Mouse (Mus musculus) spleen, adult 2 months (tissue): Measurements from ENCODE around the gene Tmem59l. TPM values are rescaled to one million over a fixed set of nuclear protein-coding genes. Genes with fewer than 3 reads are reported as not detected.

ENCODE experiments used
- DNase-seq, 2 experiments: peaks; one replicate each; pipeline versions ENCODE4 v3.0.0 to v3.0.0-alpha.2; 2012 to 2021; ENCODE audit warnings: low spot score in 2 of 2, low read depth in 1 of 2
- H3K27ac ChIP-seq: fragments of 200-500 bp; 2 replicates; pipeline ENCODE4 v1.5.1; 2012; ENCODE audit warnings: low read length, inconsistent platforms; ENCODE audit not compliant: insufficient read depth
- H3K27me3 ChIP-seq: fragments of 200-500 bp; 2 replicates; pipeline ENCODE4 v1.6.1; 2012; ENCODE audit warnings: mild to moderate bottlenecking, moderate library complexity, low read length, inconsistent platforms; ENCODE audit not compliant: control insufficient read depth, insufficient read depth
- H3K36me3 ChIP-seq: fragments of 200-500 bp; 2 replicates; pipeline ENCODE4 v1.6.1; 2012; ENCODE audit warnings: mild to moderate bottlenecking, low read length, inconsistent platforms; ENCODE audit not compliant: control insufficient read depth, insufficient read depth
- H3K4me1 ChIP-seq: fragments of 200-500 bp; 2 replicates; pipeline ENCODE4 v1.6.1; 2011; ENCODE audit warnings: inconsistent platforms; ENCODE audit not compliant: control insufficient read depth, insufficient read depth, insufficient read length
- H3K4me3 ChIP-seq: fragments of 200-500 bp; 2 replicates; pipeline ENCODE4 v1.5.1; 2011; ENCODE audit warnings: mild to moderate bottlenecking, inconsistent platforms; ENCODE audit not compliant: insufficient read depth, insufficient read length; ENCODE audit errors: extremely low read depth
- CTCF ChIP-seq: fragments of 200-500 bp; IDR thresholded peaks from 2 replicates; pipeline ENCODE4 v1.5.1; 2011; ENCODE audit warnings: mild to moderate bottlenecking, inconsistent platforms; ENCODE audit not compliant: insufficient read depth, insufficient read length, insufficient replicate concordance; ENCODE audit errors: extremely low read depth
- POLR2A ChIP-seq: fragments of 200-500 bp; IDR thresholded peaks from 2 replicates; pipeline ENCODE4 v1.6.1; 2011; ENCODE audit warnings: low read depth, low read length, inconsistent platforms
- WGBS: fragments of 180-500 bp; shearing (Covaris S2); methylation state at CpG from one replicate; pipeline ENCODE4 v1.1.7; 2018; 5-methylcytosine and 5-hydroxymethylcytosine counted together
- polyA plus RNA-seq: library from polyadenylated mRNA; depleted of rRNA; stranded (reverse); fragments of >200 nt; gene quantifications from 2 replicates; pipeline ENCODE4 v1.2.3, GENCODE M21; 2012

The Tmem59l gene
- polyA plus RNA-seq, 1 experiment, result not detected

DNA sequence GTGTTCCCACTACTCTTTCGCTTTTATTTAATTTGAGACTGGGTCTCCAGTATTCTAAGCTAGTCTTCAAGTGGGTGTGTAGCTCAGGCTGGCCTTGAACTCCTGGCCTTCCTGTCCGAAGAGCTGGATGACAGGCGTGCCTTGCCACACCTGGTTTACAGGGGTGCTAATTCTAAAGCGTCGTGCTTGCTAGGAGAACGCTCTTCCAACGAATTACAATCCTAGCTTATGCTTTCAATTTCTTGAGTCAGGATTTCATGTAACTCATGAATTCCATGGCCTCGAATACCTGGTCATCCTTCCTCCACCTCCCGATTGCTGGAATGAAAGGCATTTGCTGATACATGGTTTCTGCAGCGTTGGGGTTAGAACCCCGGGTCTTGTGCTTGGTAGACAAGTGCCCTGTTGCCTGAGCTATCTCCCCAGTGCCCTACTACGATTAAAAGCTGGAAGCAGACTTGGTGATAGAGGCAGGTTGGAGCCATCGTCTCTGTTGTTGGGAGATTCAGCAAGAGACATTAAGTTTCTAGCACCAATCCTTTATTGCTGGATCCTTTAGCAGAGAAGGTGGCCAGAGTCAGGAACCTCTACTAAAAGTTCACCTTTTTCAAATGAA is 41.1 kb upstream of the Tmem59l start:
- Histone ChIP-seq H3K27me3 (no peaks in the 10 kb centered on the region), H3K36me3 (peaks cover 22% of the 10 kb centered on the region), H3K27ac (peak overlapping the region; percentile 73), H3K4me3 (peak overlapping the region; percentile 89), H3K4me1 (peaks cover 6% of the 10 kb centered on the region; the same call in 1 of the 2 replicates)
- TF ChIP-seq CTCF (no peak), POLR2A (no peak)
- no peak for DNase-seq
- 15% methylated on average over 13 of the region's 13 CpGs for WGBS

DNA sequence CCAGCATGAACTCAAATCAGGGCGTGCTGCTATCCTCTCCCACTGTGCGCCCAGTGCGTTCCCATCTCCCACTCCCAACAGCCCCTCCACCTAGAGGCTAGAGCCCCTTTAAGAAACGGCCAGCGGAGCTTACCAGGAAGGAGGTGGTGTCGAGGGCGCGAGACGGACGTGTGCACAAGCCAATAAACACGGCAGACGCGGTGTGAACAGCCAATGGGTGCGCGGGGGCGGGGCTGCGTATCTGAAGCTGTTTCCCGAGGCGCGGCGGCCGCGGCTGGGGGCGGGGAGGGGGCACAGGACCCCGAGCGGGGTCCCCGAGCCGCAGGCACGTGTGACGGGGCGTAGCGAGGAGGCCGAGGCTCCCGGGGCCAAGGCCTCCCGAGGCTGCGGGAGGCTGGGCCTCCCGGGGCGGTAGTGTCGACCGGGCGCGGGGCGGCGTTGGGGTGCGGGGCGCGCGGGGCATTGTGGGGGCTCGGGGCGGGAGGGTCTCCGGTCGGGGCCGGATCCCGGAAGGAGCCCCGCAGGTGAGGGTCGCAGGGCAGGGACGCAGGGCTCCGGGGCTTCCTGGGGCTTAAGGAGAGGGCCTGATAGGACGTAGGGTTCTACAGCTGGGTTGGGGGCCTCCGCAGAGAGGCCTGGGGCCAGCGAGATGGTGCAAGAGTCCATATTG is 40.5 kb upstream of the Tmem59l start, which contains the start of the genes Fkbp8 and Kxd1:
Gene Fkbp8, plus strand, starts transcription at position 213 of the 670 bp plus-strand sequence.
Gene Kxd1, minus strand, starts transcription at position 445 of the 670 bp plus-strand sequence.
- TF ChIP-seq CTCF, result no peak
- peak; percentile 19 for TF ChIP-seq POLR2A
- Histone ChIP-seq H3K36me3 (peaks cover 19% of the 10 kb centered on the region), H3K27me3 (no peaks in the 10 kb centered on the region), H3K4me1 (peaks cover 6% of the 10 kb centered on the region; the same call in 1 of the 2 replicates), H3K27ac (peak within 1 kb of the TSS; percentile 83), H3K4me3 (peak within 1 kb of the TSS; percentile 89)
- peak; percentile 86 to 95 for DNase-seq
- WGBS, result under 1% methylated on average over 54 of the region's 61 CpGs

DNA sequence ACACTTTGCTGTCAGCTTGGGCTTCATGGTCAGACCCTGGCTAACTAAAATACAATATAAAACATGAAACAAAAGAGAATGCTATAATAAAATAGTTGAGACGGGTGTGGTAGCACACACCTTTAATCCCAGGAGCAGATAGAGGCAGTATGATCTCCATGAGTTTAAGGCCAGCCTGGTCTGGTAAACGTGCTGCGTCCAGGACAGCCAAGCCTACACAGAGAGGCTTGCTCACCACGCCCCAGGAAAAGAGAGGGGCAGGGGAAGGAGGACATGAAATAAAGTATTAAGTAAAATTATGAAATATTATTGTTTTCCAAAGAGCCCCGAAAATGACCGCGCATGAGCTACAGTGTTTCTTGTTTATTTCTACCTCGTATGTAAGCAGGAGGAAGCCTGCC is 40.0 kb upstream of the Tmem59l start:
- TF ChIP-seq POLR2A (no peak), CTCF (no peak)
- peak overlapping the region; percentile 89 for H3K4me3 ChIP-seq
- WGBS, result 3% methylated on average over 8 of the region's 8 CpGs
- no peaks in the 10 kb centered on the region for H3K27me3 ChIP-seq
- DNase-seq, result no peak
- peaks cover 6% of the 10 kb centered on the region; the same call in 1 of the 2 replicates for H3K4me1 ChIP-seq
- H3K27ac ChIP-seq, result peak overlapping the region; percentile 59
- peaks cover 15% of the 10 kb centered on the region for H3K36me3 ChIP-seq

DNA sequence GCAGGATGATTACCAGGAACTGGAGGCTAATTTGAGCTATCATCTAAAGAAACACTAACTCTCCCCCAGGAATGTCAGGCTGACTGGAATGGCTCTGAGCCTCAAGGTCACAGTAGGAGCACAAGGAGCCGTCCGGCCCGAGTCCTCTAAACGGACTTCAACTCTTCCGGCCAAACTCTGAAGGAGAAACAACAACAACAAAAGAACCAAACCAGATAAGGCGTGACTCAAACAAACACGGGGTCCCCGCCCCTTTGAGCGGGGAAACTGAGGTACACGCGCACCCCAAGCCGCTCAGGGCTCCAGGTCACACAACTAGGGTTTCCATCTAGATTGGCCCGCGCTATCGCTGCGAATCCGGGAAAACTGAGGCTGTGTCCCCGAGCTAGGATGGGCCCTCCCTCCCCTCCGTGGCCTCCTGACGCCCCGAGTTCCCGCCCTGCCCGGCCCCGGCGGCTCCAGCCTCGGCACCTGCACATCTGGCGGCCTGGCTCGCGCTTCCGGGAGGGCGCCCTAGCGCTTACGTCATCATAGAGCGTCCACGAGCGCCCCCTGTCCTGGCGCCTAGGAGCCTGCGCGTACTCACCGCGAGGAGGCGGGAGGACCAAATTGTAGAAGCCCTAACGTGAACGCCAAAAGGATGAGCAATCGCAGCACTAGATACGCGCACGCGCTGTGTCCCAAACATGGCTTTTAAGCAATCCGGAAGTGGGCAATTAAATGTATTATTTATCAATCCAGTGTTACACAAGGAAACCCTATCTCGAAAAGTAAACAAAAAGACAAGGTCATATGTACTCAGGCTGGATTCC is 35.6 kb upstream of the Tmem59l start:
- peak; percentile 36; the same call in 1 of the 2 replicates for TF ChIP-seq CTCF
- TF ChIP-seq POLR2A, result peak; percentile 67
- Histone ChIP-seq H3K27ac (peak overlapping the region; percentile 60), H3K4me1 (no peaks in the 10 kb centered on the region), H3K36me3 (peaks cover 8% of the 10 kb centered on the region; the same call in 1 of the 2 replicates), H3K4me3 (peak overlapping the region; percentile 85), H3K27me3 (no peaks in the 10 kb centered on the region)
- under 1% methylated on average over 51 of the region's 51 CpGs for WGBS
- DNase-seq, result peak; percentile 94 to 96

DNA sequence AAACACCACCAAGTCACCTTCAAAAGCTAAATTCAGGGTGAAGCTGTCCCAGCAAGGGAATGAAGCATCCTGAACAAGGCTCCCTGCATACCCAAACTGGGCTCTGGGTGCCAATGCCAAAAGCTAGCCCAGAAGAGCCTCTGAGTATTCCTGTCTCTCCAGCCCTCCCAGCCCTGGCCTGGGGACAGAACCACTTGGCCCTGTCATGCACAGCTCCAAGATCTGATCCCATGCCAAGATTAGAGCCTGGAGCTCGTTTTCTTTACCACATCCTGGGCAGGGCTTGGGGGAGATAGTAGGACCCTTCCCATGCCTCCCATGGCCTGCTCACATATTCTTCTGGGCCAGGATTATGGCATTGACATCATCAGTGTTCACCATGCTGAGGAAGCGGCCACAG is 32.4 kb upstream of the Tmem59l start:
- TF ChIP-seq POLR2A (no peak), CTCF (no peak)
- Histone ChIP-seq H3K27me3 (no peaks in the 10 kb centered on the region), H3K36me3 (peaks cover 13% of the 10 kb centered on the region), H3K27ac (no peak overlapping the region), H3K4me1 (no peaks in the 10 kb centered on the region), H3K4me3 (no peak overlapping the region)
- no peak for DNase-seq
- 60% methylated on average over 2 of the region's 2 CpGs for WGBS

DNA sequence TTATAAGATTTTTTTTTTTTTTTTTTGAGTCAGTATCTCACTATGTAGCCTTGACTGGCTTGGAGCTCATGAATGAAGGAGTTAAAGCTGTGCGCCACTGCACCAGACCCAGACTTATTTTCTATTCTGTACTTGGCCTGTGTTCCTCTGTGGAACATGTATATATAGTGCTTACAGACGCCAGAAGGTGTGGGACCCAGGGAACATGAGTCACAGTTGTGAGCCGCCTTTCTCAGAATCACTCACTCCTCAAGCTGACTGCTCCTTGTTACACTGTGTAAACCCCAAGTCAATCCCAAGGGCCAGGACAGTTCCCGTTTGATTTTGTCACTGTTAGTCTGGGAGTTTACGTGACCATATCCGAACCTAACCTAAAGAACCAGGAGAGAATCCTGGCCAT is 31.9 kb upstream of the Tmem59l start:
- no peaks in the 10 kb centered on the region for H3K4me1 ChIP-seq
- TF ChIP-seq POLR2A, result no peak
- no peak for TF ChIP-seq CTCF
- no peak for DNase-seq
- H3K4me3 ChIP-seq, result no peak overlapping the region
- no peaks in the 10 kb centered on the region for H3K27me3 ChIP-seq
- H3K36me3 ChIP-seq, result peaks cover 13% of the 10 kb centered on the region
- H3K27ac ChIP-seq, result no peak overlapping the region
- 91% methylated on average over 6 of the region's 6 CpGs for WGBS
